Mouse (Mus musculus): ENCODE data around the gene Abt1. TPM values are rescaled to one million over a fixed set of nuclear protein-coding genes. Genes with fewer than 3 reads are reported as not detected.
A peak's percentile ranks its signal among the peaks of the same experiment; 100 is the strongest.
"Not testable (repeated sequence)": the region's sequence is repeated elsewhere in the genome, so short reads cannot be mapped to it uniquely, and the experiment has no call there.

Abt1 gene
- total RNA-seq, 2 experiments from 2014 or later, result 10.7 to 13.7 TPM

- peak; percentile 31; the same call in 1 of the 2 replicates for ATAC-seq (replicated peaks; ENCODE audit: low FRiP score, low TSS enrichment, poor library complexity, severe bottlenecking)
These were observed 1.8 kb upstream of the Abt1 start for GRCm38 (mm10) chr13:23425505-23425904.

GRCm38 (mm10) chr13:23424494-23425325 is 1.0 kb upstream of the Abt1 start:
- peak; percentile 84 for ATAC-seq (replicated peaks; ENCODE audit: low FRiP score, low TSS enrichment, poor library complexity, severe bottlenecking)

- ATAC-seq (replicated peaks; ENCODE audit: low FRiP score, low TSS enrichment, poor library complexity, severe bottlenecking), result no peak
These were observed 350 bp upstream of the Abt1 start for GRCm38 (mm10) chr13:23424052-23424380.

GRCm38 (mm10) chr13:23422351-23422750 is 1.3 kb downstream of the Abt1 start:
- no peak for ATAC-seq (replicated peaks; ENCODE audit: low FRiP score, low TSS enrichment, poor library complexity, severe bottlenecking)

- peak; percentile 79 for ATAC-seq (replicated peaks; ENCODE audit: low FRiP score, low TSS enrichment, poor library complexity, severe bottlenecking)
These were observed 10.8 kb downstream of the Abt1 start for GRCm38 (mm10) chr13:23412630-23413521.

GRCm38 (mm10) chr13:23412211-23412629 is 11.4 kb downstream of the Abt1 start:
- ATAC-seq (replicated peaks; ENCODE audit: low FRiP score, low TSS enrichment, poor library complexity, severe bottlenecking), result peak; percentile 39

GRCm38 (mm10) chr13:23411311-23412210 is 12.1 kb downstream of the Abt1 start:
- peak; percentile 45 for ATAC-seq (replicated peaks; ENCODE audit: low FRiP score, low TSS enrichment, poor library complexity, severe bottlenecking)

- no peak for ATAC-seq (replicated peaks; ENCODE audit: low FRiP score, low TSS enrichment, poor library complexity, severe bottlenecking)
These were observed 13.0 kb downstream of the Abt1 start for GRCm38 (mm10) chr13:23410632-23411031.

GRCm38 (mm10) chr13:23402626-23403025 is 21.0 kb downstream of the Abt1 start:
- no peak for ATAC-seq (replicated peaks; ENCODE audit: low FRiP score, low TSS enrichment, poor library complexity, severe bottlenecking)

- ATAC-seq (replicated peaks; ENCODE audit: low FRiP score, low TSS enrichment, poor library complexity, severe bottlenecking), result peak; percentile 81
These were observed 21.8 kb downstream of the Abt1 start for GRCm38 (mm10) chr13:23401683-23402527.

- ATAC-seq (replicated peaks; ENCODE audit: low FRiP score, low TSS enrichment, poor library complexity, severe bottlenecking), result 0 out of 2 replicates have a peak, but pooled peaks have one; percentile 29
These were observed 22.6 kb downstream of the Abt1 start for GRCm38 (mm10) chr13:23400771-23401682.

- not testable (repeated sequence) for ATAC-seq (replicated peaks; ENCODE audit: low FRiP score, low TSS enrichment, poor library complexity, severe bottlenecking)
These were observed 26.8 kb downstream of the Abt1 start for GRCm38 (mm10) chr13:23396913-23397312.

- ATAC-seq (replicated peaks; ENCODE audit: low FRiP score, low TSS enrichment, poor library complexity, severe bottlenecking), result peak; percentile 50
These were observed 27.4 kb downstream of the Abt1 start for GRCm38 (mm10) chr13:23396246-23396703.

GRCm38 (mm10) chr13:23395301-23396245 is 28.1 kb downstream of the Abt1 start:
- ATAC-seq (replicated peaks; ENCODE audit: low FRiP score, low TSS enrichment, poor library complexity, severe bottlenecking), result no peak

GRCm38 (mm10) chr13:23387548-23387947 is 36.1 kb downstream of the Abt1 start:
- no peak for ATAC-seq (replicated peaks; ENCODE audit: low FRiP score, low TSS enrichment, poor library complexity, severe bottlenecking)

GRCm38 (mm10) chr13:23383127-23383526 is 40.5 kb downstream of the Abt1 start:
- no peak for ATAC-seq (replicated peaks; ENCODE audit: low FRiP score, low TSS enrichment, poor library complexity, severe bottlenecking)

Data from megakaryocyte-erythroid progenitor cell, adult 5-6 weeks (primary cell).